Mouse (Mus musculus) lung, embryonic 14.5 days (tissue): ENCODE measurements at regions not wholly inside any gene's neighbourhood (a gene's known extent, or its start where the extent isn't known, plus 50 kb on each side); places are given as distances from the start of the nearest gene placed in this dataset.

Source experiments
- ATAC-seq: fragments of 200-750 bp; cut with Nextera tagmentation; 2 replicates; pipeline ENCODE4 v1.8.0; 2017; ENCODE audit warnings: mild to moderate bottlenecking, moderate TSS enrichment, moderate library complexity; ENCODE audit not compliant: insufficient read depth
- DNase-seq: peaks from one replicate; pipeline ENCODE4 v3.0.0-alpha.2; 2015
- H3K27ac ChIP-seq: fragments of 300-500 bp; sonication (generic); 2 replicates; pipeline ENCODE4 v1.5.1; 2014; ENCODE audit warnings: low read depth, mild to moderate bottlenecking, moderate library complexity
- H3K27me3 ChIP-seq: fragments of 300-500 bp; sonication (generic); 2 replicates; pipeline ENCODE4 v1.6.1; 2014; ENCODE audit warnings: low read length, control low read depth; ENCODE audit not compliant: insufficient read depth
- H3K36me3 ChIP-seq: fragments of 300-500 bp; sonication (generic); 2 replicates; pipeline ENCODE4 v1.6.1; 2014; ENCODE audit warnings: control low read depth; ENCODE audit not compliant: insufficient read depth
- H3K4me1 ChIP-seq: fragments of 300-500 bp; sonication (generic); 2 replicates; pipeline ENCODE4 v1.6.1; 2014; ENCODE audit warnings: antibody characterized with exemption, control low read depth; ENCODE audit not compliant: insufficient read depth
- H3K4me2 ChIP-seq: fragments of 300-500 bp; sonication (generic); 2 replicates; pipeline ENCODE4 v1.6.1; 2014; ENCODE audit warnings: mild to moderate bottlenecking
- H3K4me3 ChIP-seq: fragments of 300-500 bp; sonication (generic); 2 replicates; pipeline ENCODE4 v1.5.1; 2014; ENCODE audit warnings: low read depth, low read length
- H3K9ac ChIP-seq: fragments of 300-500 bp; sonication (generic); 2 replicates; pipeline ENCODE4 v1.6.1; 2014
- H3K9me3 ChIP-seq: fragments of 300-500 bp; sonication (generic); 2 replicates; pipeline ENCODE4 v1.6.1; 2016; ENCODE audit warnings: low read depth, low read length, control low read depth
- CTCF ChIP-seq: IDR thresholded peaks from 2 replicates; pipeline ENCODE4 v1.5.1; 2016; ENCODE audit warnings: antibody characterized with exemption, low read depth
- WGBS: fragments of 180-500 bp; shearing (Covaris S2); extraction: QIAGEN DNeasy Blood & Tissue Kit; methylation state at CpG from one replicate; pipeline ENCODE4 v1.1.7; 2014; 5-methylcytosine and 5-hydroxymethylcytosine counted together

DNA sequence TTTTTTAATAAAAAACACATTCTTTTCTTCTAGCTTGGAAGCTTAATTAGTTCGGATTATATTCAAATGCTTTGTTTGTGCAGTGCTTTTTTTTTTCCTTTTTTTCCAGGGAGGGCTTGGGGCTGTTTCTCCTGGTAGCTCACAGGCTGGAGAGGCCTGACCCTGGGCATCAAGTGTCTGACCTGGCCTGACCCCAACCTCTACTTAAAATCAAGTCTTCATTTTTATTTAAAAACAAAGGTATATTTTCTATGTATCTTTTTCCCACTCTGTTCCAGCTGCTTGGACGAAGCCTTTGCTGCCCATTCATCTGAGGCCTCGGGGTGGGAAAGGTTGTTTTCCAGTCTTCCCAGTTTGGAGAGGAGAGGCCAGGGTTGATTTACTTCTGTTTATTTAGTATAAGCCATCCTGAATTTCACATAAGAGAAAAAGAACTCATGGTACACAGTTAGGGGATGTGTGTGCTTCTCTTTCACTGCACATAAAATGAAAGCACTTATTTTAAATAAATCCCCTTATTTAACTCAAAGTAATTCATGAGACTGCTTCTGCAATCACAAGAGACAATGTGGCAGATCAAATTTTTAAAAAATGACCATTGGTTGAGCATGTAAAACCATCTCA lies 539.1 kb downstream of the Ptprc start:
- no peak overlapping the region for H3K4me3 ChIP-seq
- H3K4me1 ChIP-seq, result no peaks in the 10 kb centered on the region
- no peak overlapping the region for H3K27ac ChIP-seq
- WGBS, result 59% methylated on average over 3 of the region's 3 CpGs
- H3K9ac ChIP-seq, result no peak overlapping the region
- DNase-seq (no peak), ATAC-seq (no peak)
- no peaks in the 10 kb centered on the region for H3K9me3 ChIP-seq
- TF ChIP-seq CTCF, result no peak
- H3K36me3 ChIP-seq, result no peaks in the 10 kb centered on the region
- H3K27me3 ChIP-seq, result no peaks in the 10 kb centered on the region
- no peak overlapping the region for H3K4me2 ChIP-seq

GRCm38 (mm10) chr1:137635781-137636180 lies 539.7 kb downstream of the Ptprc start:
- ATAC-seq (no peak), DNase-seq (no peak)
- Histone ChIP-seq H3K4me2 (no peak overlapping the region), H3K4me1 (no peaks in the 10 kb centered on the region), H3K27me3 (no peaks in the 10 kb centered on the region), H3K4me3 (no peak overlapping the region), H3K27ac (no peak overlapping the region), H3K9ac (no peak overlapping the region), H3K9me3 (no peaks in the 10 kb centered on the region), H3K36me3 (no peaks in the 10 kb centered on the region)
- TF ChIP-seq CTCF, result no peak
- WGBS, result 56% methylated on average over 7 of the region's 7 CpGs

GRCm38 (mm10) chr1:137631546-137631945 lies 544.0 kb downstream of the Ptprc start:
- DNase-seq (no peak), ATAC-seq (no peak)
- H3K27ac ChIP-seq, result no peak overlapping the region
- H3K4me2 ChIP-seq, result no peak overlapping the region
- TF ChIP-seq CTCF, result no peak
- no peak overlapping the region for H3K4me3 ChIP-seq
- H3K9me3 ChIP-seq, result no peaks in the 10 kb centered on the region
- H3K9ac ChIP-seq, result no peak overlapping the region
- no peaks in the 10 kb centered on the region for H3K36me3 ChIP-seq
- no peaks in the 10 kb centered on the region for H3K27me3 ChIP-seq
- H3K4me1 ChIP-seq, result no peaks in the 10 kb centered on the region

- no peak overlapping the region for H3K4me2 ChIP-seq
- no peak for TF ChIP-seq CTCF
- no peak overlapping the region for H3K27ac ChIP-seq
- H3K4me3 ChIP-seq, result no peak overlapping the region
- H3K9ac ChIP-seq, result no peak overlapping the region
- DNase-seq (peak; percentile 33), ATAC-seq (no peak)
- no peaks in the 10 kb centered on the region for H3K4me1 ChIP-seq
- H3K36me3 ChIP-seq, result no peaks in the 10 kb centered on the region
- no peaks in the 10 kb centered on the region for H3K9me3 ChIP-seq
- no peaks in the 10 kb centered on the region for H3K27me3 ChIP-seq
- WGBS, result 69% methylated on average over 5 of the region's 5 CpGs
These were observed 554.8 kb downstream of the Ptprc start for GRCm38 (mm10) chr1:137620672-137621071.

DNA sequence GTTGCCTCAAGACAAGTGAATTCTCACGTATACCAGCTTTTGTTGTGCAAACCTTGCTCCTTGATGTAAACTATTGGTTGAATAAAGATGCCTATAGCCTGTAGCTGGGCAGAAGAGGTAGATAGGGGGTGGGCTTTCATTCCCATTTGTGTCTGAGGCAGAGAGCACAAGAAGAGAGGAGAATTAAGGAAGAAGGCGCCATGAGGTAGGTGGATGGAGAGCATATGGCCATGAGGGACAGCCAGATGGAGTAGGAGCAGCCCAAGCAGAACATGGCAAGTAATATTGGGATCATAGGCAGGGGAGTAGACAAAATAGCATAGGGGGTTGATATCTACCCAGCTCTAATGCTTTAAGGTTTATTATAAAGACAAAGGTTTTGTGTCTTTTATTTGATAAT lies 557.3 kb downstream of the Ptprc start:
- Histone ChIP-seq H3K27ac (no peak overlapping the region), H3K27me3 (no peaks in the 10 kb centered on the region), H3K36me3 (no peaks in the 10 kb centered on the region), H3K4me1 (no peaks in the 10 kb centered on the region), H3K9me3 (no peaks in the 10 kb centered on the region), H3K4me2 (no peak overlapping the region), H3K9ac (no peak overlapping the region), H3K4me3 (no peak overlapping the region)
- DNase-seq (no peak), ATAC-seq (no peak)
- WGBS, result 83% methylated on average over 2 of the region's 2 CpGs
- TF ChIP-seq CTCF, result no peak

- H3K9ac ChIP-seq, result no peak overlapping the region
- H3K27ac ChIP-seq, result no peak overlapping the region
- WGBS, result 58% methylated on average over 5 of the region's 5 CpGs
- no peaks in the 10 kb centered on the region for H3K9me3 ChIP-seq
- no peaks in the 10 kb centered on the region for H3K36me3 ChIP-seq
- DNase-seq (peak; percentile 15), ATAC-seq (no peak)
- H3K4me3 ChIP-seq, result no peak overlapping the region
- TF ChIP-seq CTCF, result no peak
- H3K4me2 ChIP-seq, result no peak overlapping the region
- H3K4me1 ChIP-seq, result no peaks in the 10 kb centered on the region
- no peaks in the 10 kb centered on the region for H3K27me3 ChIP-seq
These were observed 558.0 kb downstream of the Ptprc start for GRCm38 (mm10) chr1:137617513-137617912.

- DNase-seq, result no peak
- H3K27me3 ChIP-seq, result no peaks in the 10 kb centered on the region
- H3K4me1 ChIP-seq, result no peaks in the 10 kb centered on the region
- no peaks in the 10 kb centered on the region for H3K9me3 ChIP-seq
- no peak for TF ChIP-seq CTCF
- 87% methylated on average over 1 of the region's 1 CpGs for WGBS
- no peaks in the 10 kb centered on the region for H3K36me3 ChIP-seq
- no peak for ATAC-seq
- H3K9ac ChIP-seq, result no peak overlapping the region
- no peak overlapping the region for H3K4me2 ChIP-seq
- no peak overlapping the region for H3K4me3 ChIP-seq
- H3K27ac ChIP-seq, result no peak overlapping the region
These were observed 568.8 kb downstream of the Ptprc start for GRCm38 (mm10) chr1:137606716-137607115.
